7 mouse cellular contexts compared by ENCODE assay signal in genomic region chr3:96172197-96173178, GRCm38 (mm10). TPM values are rescaled to one million over a fixed set of nuclear protein-coding genes. Genes with fewer than 3 reads are reported as not detected.
DNase-seq lines count a peak whose midpoint lies in the region; ATAC-seq and TF ChIP-seq lines count a peak whose summit lies in the region.

Gene Sf3b4, plus strand, starts transcription at chr3:96172332.

- H3K27me3 ChIP-seq in intestine, embryonic 15.5 days (replicated peaks) = no peaks in the 10 kb centered on the region
- no peaks in the 10 kb centered on the region for H3K27me3 ChIP-seq in midbrain, embryonic 12.5 days
- H3K27me3 ChIP-seq in small intestine, adult 2 months (ENCODE audit: control insufficient read depth, insufficient read depth, low read length) = no peaks in the 10 kb centered on the region

- peak within 1 kb of the TSS; percentile 84 for H3K4me2 ChIP-seq in intestine, embryonic 15.5 days (replicated peaks)
- H3K4me2 ChIP-seq in midbrain, embryonic 12.5 days (replicated peaks) = peak within 1 kb of the TSS; percentile 97

- peak within 1 kb of the TSS; percentile 99 for H3K27ac ChIP-seq in intestine, embryonic 15.5 days
- peak within 1 kb of the TSS; percentile 98 for H3K27ac ChIP-seq in midbrain, embryonic 12.5 days (replicated peaks)
- peak within 1 kb of the TSS; percentile 99 for H3K27ac ChIP-seq in small intestine, adult 2 months (ENCODE audit: insufficient read depth, low read depth, low read length)

- no peak for TF ChIP-seq CTCF in small intestine, adult 2 months (IDR thresholded peaks at IDR 0.05; ENCODE audit: extremely low read depth, insufficient read length, insufficient replicate concordance, low read depth, low read length)

- peak; percentile 92 for DNase-seq in adrenal gland, adult 2 months
- peak; percentile 96 for DNase-seq in embryo, embryonic 10.5 days (ENCODE audit: low spot score)
- peak; percentile 91 for DNase-seq in gastrocnemius, postnatal 25 days
- DNase-seq in left cerebral cortex, postnatal 4 days = peak; percentile 88

- peak; percentile 96 for ATAC-seq in intestine, embryonic 15.5 days
- ATAC-seq in midbrain, embryonic 12.5 days (ENCODE audit: low FRiP score, low read depth) = peak; percentile 91

- no peaks in the 10 kb centered on the region for H3K9me3 ChIP-seq in intestine, embryonic 15.5 days
- H3K9me3 ChIP-seq in midbrain, embryonic 12.5 days = no peaks in the 10 kb centered on the region

- H3K4me3 ChIP-seq in intestine, embryonic 15.5 days (replicated peaks) = peak within 1 kb of the TSS; percentile 78
- peak within 1 kb of the TSS; percentile 92 for H3K4me3 ChIP-seq in midbrain, embryonic 12.5 days
- peak within 1 kb of the TSS; percentile 98 for H3K4me3 ChIP-seq in small intestine, adult 2 months (ENCODE audit: low read depth, low read length)

- peaks cover 17% of the 10 kb centered on the region for H3K36me3 ChIP-seq in intestine, embryonic 15.5 days
- H3K36me3 ChIP-seq in midbrain, embryonic 12.5 days = peaks cover 33% of the 10 kb centered on the region
- peaks cover 41% of the 10 kb centered on the region for H3K36me3 ChIP-seq in small intestine, adult 2 months (ENCODE audit: control insufficient read depth, insufficient read depth, low read length)

- WGBS in intestine, embryonic 15.5 days = under 1% methylated on average over 54 of the region's 58 CpGs
- 1% methylated on average over 58 of the region's 58 CpGs for WGBS in midbrain, embryonic 12.5 days
- under 1% methylated on average over 58 of the region's 58 CpGs for WGBS in small intestine, adult 2 months

- H3K9ac ChIP-seq in intestine, embryonic 15.5 days = peak within 1 kb of the TSS; percentile 84
- peak within 1 kb of the TSS; percentile 93 for H3K9ac ChIP-seq in midbrain, embryonic 12.5 days (replicated peaks)

- peak; percentile 97 for TF ChIP-seq POLR2A in small intestine, adult 2 months (IDR thresholded peaks at IDR 0.05; ENCODE audit: low read depth, low read length)

- peaks cover 15% of the 10 kb centered on the region for H3K4me1 ChIP-seq in intestine, embryonic 15.5 days (replicated peaks)
- H3K4me1 ChIP-seq in midbrain, embryonic 12.5 days = peaks cover 31% of the 10 kb centered on the region
- peaks cover 10% of the 10 kb centered on the region; the same call in 1 of the 2 replicates for H3K4me1 ChIP-seq in small intestine, adult 2 months (ENCODE audit: control insufficient read depth, insufficient read depth, insufficient read length, low read length)

- intact Hi-C loops in left cerebral cortex, postnatal 4 days (cut with DNase I) = no loop called here

RNA-seq across cellular contexts. Expression of gene Sf3b4, which starts in this region (rescaled TPM):
- 10 to 100 TPM; 49.4 to 55.2 TPM for total RNA-seq in adrenal gland, adult 2 months (2021)
- 169 and 183 TPM in 2 replicates for polyA plus RNA-seq in adrenal gland, adult 2 months (2012; rRNA removed)
- total RNA-seq in gastrocnemius, postnatal 25 days (2021) = 10 to 100 TPM in 1 of 2 experiments, 1 to 10 TPM in 1; 8.8 to 10.3 TPM
- polyA plus RNA-seq in intestine, embryonic 15.5 days (2015; fragmentation: Nextera tagmentation; extraction: Ambion mirVana) = 152 and 153 TPM in 2 replicates
- total RNA-seq in left cerebral cortex, postnatal 4 days (2021) = 10 to 100 TPM; 62.0 to 63.6 TPM
- 173 and 181 TPM in 2 replicates for polyA plus RNA-seq in midbrain, embryonic 12.5 days (2016; fragmentation: Nextera tagmentation; extraction: Ambion mirVana)
- 42.2 and 73.2 TPM in 2 replicates for polyA plus RNA-seq in small intestine, adult 2 months (2012; rRNA removed)

Comparison
In these comparisons a context has a peak if more than half of its experiments do, and no peak if none do; other contexts are left out.
1. Peak in every context shown above with its lines: DNase-seq, ATAC-seq, H3K4me3 ChIP-seq and H3K27ac ChIP-seq.
2. RNA of gene Sf3b4 (total RNA-seq): 62.0 to 63.6 TPM in left cerebral cortex, postnatal 4 days and 49.4 to 55.2 TPM in adrenal gland, adult 2 months; 8.8 to 10.3 TPM in gastrocnemius, postnatal 25 days; every median in the first group is over 4 times any median in the second.